Mouse (Mus musculus) left cerebral cortex, adult 18-20 months (tissue): Measurements from ENCODE around the gene Celf2. TPM values are rescaled to one million over a fixed set of nuclear protein-coding genes. Genes with fewer than 3 reads are reported as not detected.

ENCODE experiments used
- DNase-seq, 2 experiments: peaks; one replicate each; pipeline ENCODE4 v3.0.0; 2021 to 2022; ENCODE audit warnings: low spot score in 2 of 2, mixed read lengths in 1 of 2
- total RNA-seq, 2 experiments: library from RNA; stranded (reverse); gene quantifications; 2 replicates each; pipeline ENCODE4 v1.2.3; 2021

The Celf2 gene
- total RNA-seq, 2 experiments from 2014 or later, result 380 to 425 TPM

DNA sequence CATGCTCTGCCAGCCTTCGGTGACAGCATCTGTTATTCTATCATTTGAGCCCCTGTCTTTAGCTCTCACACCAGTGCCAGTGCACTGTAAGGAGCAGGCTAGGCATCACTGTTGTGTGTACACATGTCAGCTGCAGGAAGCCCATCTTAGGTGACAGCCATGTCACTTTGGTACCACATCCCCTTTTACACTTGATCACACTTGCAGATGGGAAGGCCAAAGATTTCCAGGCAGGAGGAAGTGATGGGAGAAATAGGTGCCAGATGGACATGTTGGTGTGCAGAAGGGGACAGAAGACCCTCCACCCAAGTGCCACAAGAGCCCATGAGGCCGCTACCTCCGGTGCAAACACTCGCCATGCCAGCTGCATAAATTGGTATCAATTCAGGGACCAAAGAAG lies 470.4 kb downstream of the Celf2 start:
- DNase-seq, result no peak

DNA sequence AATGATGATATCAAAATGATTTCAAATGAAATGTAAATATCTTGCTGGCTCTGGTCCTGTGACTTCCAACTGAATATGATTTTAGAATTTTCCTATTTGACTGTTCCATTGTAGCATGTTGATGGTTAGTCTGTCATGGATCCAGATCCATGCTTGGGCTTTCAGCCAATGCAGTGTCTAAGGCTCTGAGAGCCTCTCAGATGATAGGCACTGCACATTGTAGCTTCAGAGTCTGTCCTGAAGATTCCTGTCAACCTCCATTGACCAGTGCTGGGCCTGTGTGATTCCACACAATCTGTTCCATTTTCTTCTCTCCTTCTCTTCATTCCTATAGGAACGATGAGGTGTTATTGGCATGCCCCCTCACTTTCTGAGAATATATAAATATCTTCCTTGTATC lies 478.0 kb downstream of the Celf2 start:
- no peak for DNase-seq

DNA sequence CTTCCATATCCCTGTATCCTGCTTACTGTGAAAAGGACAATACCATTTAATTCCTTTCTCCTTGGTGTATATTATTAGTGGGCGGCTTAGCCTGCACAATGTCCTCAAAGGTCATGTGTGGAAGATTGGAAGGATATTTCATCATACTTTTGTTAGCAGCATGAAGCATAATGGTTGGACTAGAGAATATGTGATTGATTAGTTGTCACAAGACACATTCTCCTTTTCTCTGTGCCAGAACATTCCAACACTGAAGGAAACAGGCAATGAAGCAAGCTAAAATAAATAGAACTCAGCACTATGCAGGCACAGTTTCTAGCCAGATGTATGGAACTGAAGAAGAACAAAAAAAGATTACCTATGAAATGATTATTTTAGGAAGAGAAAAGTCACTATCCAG lies 482.6 kb downstream of the Celf2 start:
- no peak for DNase-seq

DNA sequence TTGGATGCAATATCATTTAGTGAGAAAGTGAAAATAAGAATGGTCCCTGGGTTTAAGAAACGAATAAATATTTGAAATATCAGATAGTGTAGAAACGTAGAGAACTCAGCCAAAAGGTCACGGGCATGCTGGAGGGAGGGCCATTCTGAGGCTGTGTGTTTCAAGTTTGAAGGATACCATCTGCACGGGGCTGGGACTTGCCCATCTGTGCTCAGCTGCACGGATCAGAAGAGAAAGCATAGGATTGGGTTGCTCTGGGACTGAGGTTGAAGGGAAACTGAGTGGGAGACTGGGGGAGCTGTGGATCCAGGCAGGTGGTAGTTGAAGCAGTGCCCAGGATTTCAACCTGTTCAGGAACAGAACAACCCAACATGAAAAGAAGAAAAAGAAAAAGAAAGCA lies 483.8 kb downstream of the Celf2 start:
- DNase-seq, result no peak

DNA sequence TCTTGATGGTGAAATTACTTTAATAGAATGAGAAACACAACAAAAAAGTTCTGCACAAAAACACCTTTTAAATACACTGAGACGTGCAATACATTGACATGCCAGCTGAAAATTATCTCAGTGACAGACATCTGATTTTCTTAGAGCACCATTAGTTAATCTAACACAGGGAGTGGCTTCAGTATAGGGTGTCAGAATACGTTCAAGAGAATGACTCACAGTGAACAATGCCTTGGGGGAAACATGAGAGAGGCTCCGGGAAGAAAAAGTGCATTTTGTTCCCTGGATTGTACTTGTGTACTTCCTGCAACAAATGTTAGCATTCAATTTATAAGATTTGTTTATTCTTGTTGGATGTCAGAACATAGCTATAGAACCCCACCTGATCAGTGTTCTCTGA lies 487.2 kb downstream of the Celf2 start:
- no peak for DNase-seq

DNA sequence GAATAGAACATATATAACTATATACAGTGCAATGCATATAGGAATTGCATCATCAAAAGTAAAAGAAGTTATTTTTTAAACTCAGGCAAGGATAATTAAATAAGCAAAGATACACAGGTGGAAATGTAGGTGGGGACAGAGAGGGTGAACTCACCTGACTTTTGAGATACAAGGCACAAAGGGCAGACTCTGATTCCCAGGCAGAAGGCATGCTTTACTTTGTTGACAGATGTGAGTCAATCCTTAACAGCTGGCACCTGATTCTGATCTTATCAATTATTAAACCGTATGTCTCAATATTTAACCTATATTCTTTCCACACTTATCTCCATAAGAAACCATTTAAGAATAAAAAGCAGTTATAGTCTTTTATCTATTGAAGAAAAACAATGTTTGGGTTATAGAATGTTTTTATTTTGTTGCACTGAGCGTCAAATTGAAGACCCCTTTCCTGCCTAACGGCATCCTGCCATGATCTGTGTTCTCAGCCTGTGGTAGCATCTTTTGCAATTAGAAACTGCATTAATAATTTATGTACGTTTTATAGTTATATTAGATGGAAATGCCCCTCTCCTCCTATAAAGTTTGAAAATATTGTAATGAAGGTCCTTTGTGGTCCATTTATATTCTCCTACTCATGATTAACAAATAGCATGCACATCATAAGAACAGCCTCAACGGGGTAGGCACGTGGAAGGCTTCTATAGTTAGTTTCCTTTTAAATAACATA lies 491.8 kb downstream of the Celf2 start:
- DNase-seq, result no peak

DNA sequence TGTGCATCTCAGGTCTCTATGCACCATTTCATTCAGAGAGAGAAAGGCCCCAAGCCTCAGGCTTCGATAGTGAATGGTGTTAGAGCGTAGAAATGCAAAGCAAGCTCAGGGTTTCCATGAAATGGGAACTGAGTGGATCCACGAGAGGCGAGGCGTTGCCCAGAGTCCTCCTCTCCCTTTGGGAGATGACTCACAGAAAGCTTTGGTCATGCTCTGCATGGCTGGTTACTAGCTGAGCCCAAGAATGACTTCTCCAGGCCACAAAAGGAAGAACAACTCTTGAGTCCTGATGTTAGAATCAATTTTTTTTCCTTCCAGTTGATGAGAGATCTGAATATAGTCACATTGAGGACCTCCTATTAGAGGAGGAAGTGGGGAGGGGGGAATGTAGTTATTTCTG lies 496.2 kb downstream of the Celf2 start:
- DNase-seq, result no peak

DNA sequence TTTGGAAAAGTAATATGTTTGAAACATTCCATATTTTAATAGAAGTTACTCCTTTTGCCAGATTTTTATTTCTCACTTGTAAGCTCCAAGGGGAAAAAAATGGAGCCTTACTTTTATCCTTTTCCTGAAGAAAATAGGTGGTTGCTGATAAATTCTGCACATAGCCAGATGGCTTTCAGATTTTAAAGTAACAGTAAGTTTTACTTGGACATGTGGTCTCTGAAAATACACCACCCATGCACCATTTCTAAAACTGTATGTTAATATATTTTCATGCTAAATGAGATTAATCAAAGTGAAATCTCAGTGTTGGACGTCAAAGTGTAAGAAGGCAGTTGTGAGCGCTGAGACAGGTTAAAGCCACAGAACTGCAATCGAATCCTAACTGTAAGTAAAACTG lies 502.5 kb downstream of the Celf2 start:
- no peak for DNase-seq

DNA sequence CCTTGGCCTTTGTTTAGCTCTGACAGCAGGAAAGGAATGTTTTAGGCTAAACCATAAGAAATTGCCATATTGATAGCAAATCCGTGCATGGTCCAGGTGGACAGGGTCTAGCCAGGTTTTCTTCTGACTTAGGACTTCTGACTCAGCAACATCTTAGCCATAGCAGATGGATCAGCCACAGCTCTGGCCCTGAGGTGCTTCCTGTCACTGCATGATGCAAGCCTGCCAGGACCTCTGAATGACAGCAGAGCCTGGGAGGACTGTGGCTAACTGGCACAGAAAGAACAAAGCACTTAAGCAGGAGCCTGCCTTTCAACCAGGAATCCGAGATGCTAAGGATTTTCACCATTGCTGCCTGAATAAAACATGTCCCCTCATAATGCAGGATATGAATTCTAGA lies 507.4 kb downstream of the Celf2 start:
- no peak for DNase-seq

DNA sequence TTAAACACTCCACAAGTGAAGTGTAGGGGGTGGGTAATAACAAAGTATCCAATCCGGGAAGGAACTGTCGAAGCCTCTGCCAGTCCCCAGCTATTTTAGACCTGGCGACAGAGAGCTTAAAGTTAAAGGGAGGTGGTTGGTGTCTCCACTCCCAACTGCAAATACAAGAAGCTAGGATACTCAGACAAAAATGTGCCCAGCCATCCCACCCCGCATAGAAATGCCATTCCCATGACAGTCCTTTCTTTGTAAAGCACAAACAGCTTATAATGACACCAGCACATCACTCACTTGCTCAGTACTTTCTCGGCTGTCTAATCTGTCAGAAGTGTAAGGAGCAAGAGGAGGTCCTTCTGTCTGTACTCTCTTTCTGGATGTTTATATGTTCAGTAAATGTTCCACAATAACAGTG lies 518.3 kb downstream of the Celf2 start:
- no peak for DNase-seq

DNA sequence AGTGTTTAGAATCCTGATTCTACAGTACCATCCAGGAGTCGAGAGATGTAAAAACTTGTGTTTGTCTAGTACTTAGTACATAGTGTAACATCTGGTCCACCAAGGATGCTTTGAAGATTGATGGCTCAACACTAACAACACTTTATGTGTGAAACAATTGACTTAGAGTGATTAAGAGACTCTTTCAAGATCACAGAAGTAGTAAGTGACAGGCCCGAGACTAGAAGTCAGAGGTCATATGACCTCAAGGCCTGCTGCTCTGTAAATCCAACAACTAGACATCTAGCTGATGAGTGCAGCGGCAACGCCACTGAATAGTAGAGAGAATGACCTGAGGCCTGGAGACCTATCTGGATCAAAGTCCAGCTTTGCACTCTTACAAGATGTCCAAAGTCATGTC lies 523.7 kb downstream of the Celf2 start:
- no peak for DNase-seq

DNA sequence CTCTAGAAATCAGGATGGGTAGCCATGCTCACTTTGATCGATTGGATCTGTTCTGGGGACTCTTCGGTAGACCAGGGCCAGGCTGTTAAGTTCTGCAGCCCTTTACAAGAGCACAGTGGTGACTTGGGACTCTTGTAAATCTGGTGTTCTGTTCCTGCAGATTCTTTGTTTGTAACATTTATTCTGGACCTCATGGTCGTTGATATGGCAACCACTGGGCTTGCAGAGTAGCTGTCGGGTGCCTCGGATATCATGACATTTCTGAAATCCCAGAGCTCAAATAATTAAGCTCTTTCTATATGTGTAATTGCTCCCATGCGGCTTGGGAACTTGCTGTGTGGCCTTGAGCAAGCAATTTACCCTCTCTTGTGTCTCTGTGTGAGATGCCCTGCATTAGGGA lies 525.5 kb downstream of the Celf2 start:
- DNase-seq, result no peak

DNA sequence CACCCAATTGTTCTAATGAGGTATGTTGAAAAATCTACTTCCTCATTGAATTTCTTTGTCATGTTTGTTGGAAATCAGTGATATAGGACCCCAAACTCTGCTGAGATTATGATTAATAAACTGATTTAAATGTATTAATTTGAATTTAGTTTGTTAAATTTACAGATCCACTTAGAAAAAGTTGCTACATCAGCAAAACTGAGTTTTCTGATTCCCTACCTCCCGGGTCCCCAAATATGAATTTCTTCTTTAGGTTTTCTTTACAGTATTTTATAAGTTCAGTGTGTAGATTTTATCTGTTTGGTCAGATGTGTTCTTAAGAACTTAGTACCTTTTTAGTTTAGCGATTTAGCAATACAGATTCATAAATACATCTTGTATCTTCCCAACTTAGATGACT lies 533.1 kb downstream of the Celf2 start:
- DNase-seq, result no peak

DNA sequence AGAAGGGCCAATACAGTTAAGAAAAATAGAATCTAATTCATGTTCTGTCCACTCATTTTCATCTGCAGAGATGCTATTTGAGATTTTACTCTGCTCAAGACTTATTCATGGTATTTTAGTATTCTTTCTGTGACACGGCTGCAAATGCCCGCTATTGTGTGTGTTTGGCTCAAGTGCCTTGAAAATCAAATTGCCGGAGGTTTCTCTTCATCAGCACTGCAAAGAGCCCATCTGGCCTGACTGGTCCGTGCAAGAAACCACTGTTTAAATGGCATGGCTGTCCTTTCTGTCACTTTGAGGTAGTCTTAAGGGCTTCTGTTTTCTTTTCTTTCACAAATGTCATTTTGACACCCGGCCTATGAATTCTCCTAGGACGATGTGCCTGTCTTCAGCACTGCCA lies 540.1 kb downstream of the Celf2 start:
- no peak for DNase-seq

DNA sequence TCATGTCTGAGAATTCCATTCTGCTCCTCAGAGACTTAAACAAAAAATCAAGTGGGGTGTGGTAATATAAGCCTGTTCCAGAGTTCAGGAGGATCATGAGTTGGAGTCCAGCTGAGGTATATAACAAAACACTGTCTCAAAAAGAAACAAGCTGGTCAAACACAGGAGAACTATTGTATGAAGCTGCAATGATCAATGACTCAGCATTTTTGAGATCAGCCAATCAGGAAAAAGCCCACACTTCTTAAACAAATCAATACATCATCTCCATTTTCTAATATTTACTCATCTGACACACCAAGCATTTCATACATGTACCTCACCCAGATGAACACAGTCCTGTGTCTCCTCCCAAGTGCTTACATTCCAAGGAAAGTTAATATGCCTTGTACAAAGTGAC lies 544.1 kb downstream of the Celf2 start:
- no peak for DNase-seq

DNA sequence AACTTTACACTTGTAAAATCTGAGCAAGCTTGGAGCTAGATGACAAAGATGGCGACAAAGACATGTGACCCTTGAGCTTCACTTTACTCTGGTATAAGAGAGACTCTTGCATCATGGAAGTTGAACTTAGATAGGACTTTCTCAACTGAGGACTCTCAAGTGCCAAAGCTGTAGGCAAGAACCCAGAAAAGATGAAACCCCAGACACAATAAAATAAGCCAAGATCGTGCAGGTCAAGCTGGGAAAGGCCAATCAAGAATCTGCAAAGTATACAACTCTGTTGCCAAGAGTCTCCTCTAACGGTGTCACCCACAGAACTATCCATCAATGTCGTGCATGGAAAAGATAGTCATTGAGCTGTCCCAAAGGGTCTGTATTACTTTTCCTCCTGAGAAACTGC lies 558.7 kb downstream of the Celf2 start:
- DNase-seq, result no peak

DNA sequence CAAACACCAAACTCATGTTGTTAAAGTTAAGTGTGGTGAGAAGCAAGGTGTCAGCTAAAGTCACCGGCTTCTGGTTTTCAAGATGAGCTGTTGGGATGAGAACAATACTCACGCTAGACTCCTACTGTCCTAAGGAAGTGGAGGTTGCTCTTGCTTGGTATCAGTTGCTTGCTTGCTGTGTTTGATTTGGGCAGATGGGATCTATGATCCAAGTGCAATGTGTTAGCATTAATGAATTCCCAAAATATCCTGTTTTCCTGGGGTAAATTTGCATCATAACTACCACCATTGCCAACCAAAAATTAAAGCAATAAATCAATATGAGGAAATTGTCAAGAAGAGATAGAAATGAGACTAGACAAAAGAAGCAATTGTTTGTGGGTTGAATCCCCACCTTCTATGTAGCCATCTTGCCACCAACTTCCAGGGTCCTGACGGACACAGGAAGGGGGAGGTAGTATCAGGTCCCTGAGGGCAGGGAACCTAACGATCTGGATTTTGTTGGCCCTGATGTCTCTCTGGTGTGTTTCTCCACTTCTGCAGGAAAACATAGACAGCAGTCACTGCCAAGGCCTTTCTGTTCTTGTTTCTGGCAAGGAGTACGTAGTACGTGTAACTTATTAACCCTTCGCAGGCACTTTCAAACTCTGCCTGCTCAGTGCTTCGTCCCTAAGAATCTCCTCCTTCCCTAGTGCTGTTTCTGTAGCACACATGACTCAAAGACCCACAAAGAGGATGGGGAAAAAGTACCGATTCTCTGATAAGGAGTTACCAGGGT lies 563.5 kb downstream of the Celf2 start:
- no peak for DNase-seq

DNA sequence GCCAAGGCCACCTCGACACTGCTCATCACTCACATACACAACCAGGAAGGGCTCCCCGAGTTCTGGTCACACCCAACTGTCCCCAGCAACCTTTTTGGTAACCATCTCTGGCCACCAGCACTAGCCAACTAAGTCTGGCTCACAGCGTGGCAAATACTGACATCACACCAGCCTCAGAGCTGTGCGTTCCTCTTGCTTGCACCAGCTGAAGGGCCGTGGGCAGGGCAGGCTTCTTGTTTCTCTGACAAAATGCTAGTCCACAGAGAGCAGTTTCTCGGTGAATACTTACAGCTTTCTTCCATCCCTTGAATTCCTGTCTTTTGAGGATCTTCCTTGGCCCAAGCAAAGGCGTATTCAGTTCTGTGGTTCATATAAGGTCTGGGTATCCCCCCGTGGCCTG lies 565.7 kb downstream of the Celf2 start:
- no peak for DNase-seq

DNA sequence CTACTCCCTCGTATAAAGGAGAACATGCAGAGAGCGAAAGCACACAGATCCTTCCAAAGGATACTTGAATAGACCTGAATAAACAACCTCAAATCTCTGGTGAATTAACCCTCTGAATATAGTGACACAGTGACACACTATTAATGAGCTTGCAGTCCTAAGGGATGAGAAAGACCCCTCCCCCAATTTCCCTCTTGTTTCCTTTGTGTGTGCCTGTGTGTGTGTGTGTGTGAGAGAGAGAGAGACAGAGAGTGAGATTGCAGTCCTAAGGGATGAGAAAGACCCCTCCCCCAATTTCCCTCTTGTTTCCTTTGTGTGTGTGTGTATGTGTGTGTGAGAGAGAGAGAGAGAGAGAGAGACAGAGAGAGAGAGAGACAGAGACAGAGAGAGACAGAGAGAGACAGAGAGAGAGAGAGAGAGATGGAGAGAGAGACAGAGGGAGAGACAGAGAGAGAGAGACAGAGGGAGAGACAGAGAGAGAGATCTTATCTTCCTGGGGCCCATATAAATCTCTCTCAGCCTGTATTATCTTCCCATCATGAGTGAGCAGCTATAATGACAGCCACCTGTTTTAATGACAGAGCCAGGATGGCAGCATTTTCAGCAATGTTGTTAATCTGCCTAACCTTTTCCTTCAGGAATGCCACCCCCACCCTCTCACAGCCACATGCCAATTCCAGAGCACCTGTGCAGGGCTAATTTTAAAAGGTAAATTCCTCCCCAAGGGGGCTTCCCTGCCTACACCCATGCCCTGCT lies 566.5 kb downstream of the Celf2 start:
- DNase-seq, result no peak

DNA sequence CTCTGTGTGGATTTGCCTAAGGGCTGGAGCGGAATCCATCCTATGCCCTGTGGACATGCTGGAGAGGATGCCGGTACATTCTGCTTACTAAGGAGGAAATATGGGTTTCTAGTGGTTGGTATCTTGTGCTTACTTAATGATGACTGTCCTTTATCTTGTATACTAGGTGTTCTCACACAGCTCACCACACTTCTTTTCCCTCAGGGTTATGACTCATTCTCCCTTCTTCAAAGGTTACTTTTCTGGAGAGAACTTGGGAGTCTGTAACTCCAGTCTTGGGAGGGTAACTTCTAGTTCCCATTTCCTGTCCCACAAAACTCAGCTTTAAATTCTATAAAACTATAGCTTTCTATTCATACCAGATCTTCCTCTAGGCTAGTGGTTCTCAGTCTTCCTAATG lies 570.2 kb downstream of the Celf2 start:
- no peak for DNase-seq

DNA sequence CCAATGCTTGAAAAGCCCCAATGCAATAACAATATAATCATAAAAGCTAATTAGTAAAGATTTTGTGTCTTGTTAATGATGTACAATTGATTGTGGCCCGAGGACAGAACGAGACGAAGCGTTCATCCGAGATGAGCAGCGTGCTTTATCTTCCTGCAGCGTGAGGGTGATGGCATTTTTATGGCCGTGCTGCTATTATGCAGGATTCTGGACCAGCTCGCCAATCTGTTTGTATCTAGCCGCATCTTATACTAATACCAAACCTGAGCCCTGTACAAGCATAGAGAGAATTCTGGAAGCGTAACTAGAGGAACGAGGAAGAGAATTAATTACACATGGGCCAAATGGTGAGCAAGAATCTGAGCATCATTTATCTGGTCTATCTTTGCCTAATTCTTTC lies 576.2 kb downstream of the Celf2 start:
- DNase-seq, result no peak

DNA sequence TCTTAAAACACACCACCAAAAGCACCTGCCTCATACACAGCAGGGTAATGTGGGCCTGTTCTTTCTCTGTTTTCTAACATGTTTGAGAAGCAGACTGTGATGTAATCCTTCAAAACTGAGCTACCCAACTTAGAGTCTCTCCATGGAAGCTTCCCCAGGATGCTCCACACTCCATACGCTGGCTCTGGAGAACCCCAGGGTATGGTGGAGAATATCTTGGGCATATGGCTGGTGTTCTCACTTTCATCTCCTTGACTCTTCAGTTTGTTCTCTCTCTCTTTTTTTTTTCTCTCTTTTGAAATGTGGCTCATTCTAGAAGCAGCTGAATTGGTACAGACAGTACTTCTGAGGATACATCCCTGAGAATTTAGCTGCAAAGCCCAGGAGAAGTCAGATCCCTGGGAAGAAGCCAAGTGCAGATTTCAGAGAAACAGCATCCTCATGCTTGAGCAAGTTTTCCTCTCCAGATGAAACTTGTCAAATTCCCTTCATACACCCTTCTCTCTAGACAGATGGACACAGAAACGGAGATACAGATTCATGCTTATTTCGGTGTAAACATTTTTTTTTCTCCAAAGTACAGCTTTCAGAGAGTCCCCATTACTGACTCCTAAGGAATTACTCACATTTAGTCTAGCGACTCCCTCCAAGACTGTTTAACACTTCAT lies 581.5 kb downstream of the Celf2 start:
- peak; percentile 34 to 44 for DNase-seq
